Mouse (Mus musculus): ENCODE data around the gene Igsf9. TPM values are rescaled to one million over a fixed set of nuclear protein-coding genes. Genes with fewer than 3 reads are reported as not detected.

The Igsf9 gene
- polyA plus RNA-seq, 1 experiment, result 11.8 TPM

- TF ChIP-seq CTCF (IDR thresholded peaks at IDR 0.05; ENCODE audit: insufficient read depth, low read length), result no peak
- no peak for TF ChIP-seq POLR2A (IDR thresholded peaks at IDR 0.05; ENCODE audit: borderline replicate concordance, extremely low read depth, low read depth, low read length)
- DNase-seq, result peak; percentile 82
- WGBS, result 3% methylated on average over 28 of the region's 28 CpGs
- Histone ChIP-seq H3K4me1 (ENCODE audit: control insufficient read depth, insufficient read depth, low read length) (peaks cover 16% of the 10 kb centered on the region), H3K4me3 (replicated peaks; ENCODE audit: extremely low read depth, low read depth, low read length) (peak within 1 kb of the TSS; percentile 45)
These were observed 39.2 kb downstream of the Igsf9 start, which contains the start of gene Cfap45 for GRCm38 (mm10) chr1:172520576-172521440. TSS of gene Cfap45 (plus strand) at chr1:172520801.

GRCm38 (mm10) chr1:172522524-172522923, 40.9 kb downstream of the Igsf9 start:
- H3K4me3 ChIP-seq (replicated peaks; ENCODE audit: extremely low read depth, low read depth, low read length), result no peak overlapping the region
- WGBS, result 50% methylated on average over 7 of the region's 7 CpGs
- H3K4me1 ChIP-seq (ENCODE audit: control insufficient read depth, insufficient read depth, low read length), result peaks cover 19% of the 10 kb centered on the region
- TF ChIP-seq POLR2A (IDR thresholded peaks at IDR 0.05; ENCODE audit: borderline replicate concordance, extremely low read depth, low read depth, low read length) (no peak), CTCF (IDR thresholded peaks at IDR 0.05; ENCODE audit: insufficient read depth, low read length) (no peak)
- no peak for DNase-seq

- H3K4me3 ChIP-seq (replicated peaks; ENCODE audit: extremely low read depth, low read depth, low read length), result no peak overlapping the region
These were observed 42.1 kb downstream of the Igsf9 start for GRCm38 (mm10) chr1:172523699-172524101.

GRCm38 (mm10) chr1:172525027-172525764, 43.6 kb downstream of the Igsf9 start:
- Histone ChIP-seq H3K4me1 (ENCODE audit: control insufficient read depth, insufficient read depth, low read length) (peaks cover 19% of the 10 kb centered on the region), H3K4me3 (replicated peaks; ENCODE audit: extremely low read depth, low read depth, low read length) (peak overlapping the region; percentile 12)
- TF ChIP-seq POLR2A (IDR thresholded peaks at IDR 0.05; ENCODE audit: borderline replicate concordance, extremely low read depth, low read depth, low read length) (peak; percentile 48; the same call in 1 of the 2 replicates), CTCF (IDR thresholded peaks at IDR 0.05; ENCODE audit: insufficient read depth, low read length) (0 out of 2 replicates have a peak, but pooled peaks have one; percentile 6)
- WGBS, result 11% methylated on average over 15 of the region's 15 CpGs
- DNase-seq, result peak; percentile 59

More at GRCm38 (mm10) chr1:172523699-172524101, 42.1 kb downstream of the Igsf9 start:
- 30% methylated on average over 12 of the region's 12 CpGs for WGBS
- TF ChIP-seq POLR2A (IDR thresholded peaks at IDR 0.05; ENCODE audit: borderline replicate concordance, extremely low read depth, low read depth, low read length), result no peak
- no peak for TF ChIP-seq CTCF (IDR thresholded peaks at IDR 0.05; ENCODE audit: insufficient read depth, low read length)
- no peak for DNase-seq
- peaks cover 19% of the 10 kb centered on the region for H3K4me1 ChIP-seq (ENCODE audit: control insufficient read depth, insufficient read depth, low read length)

GRCm38 (mm10) chr1:172525971-172526370, 44.4 kb downstream of the Igsf9 start:
- DNase-seq, result no peak
- peaks cover 15% of the 10 kb centered on the region for H3K4me1 ChIP-seq (ENCODE audit: control insufficient read depth, insufficient read depth, low read length)
- TF ChIP-seq CTCF (IDR thresholded peaks at IDR 0.05; ENCODE audit: insufficient read depth, low read length) (no peak), POLR2A (IDR thresholded peaks at IDR 0.05; ENCODE audit: borderline replicate concordance, extremely low read depth, low read depth, low read length) (no peak)
- 23% methylated on average over 7 of the region's 7 CpGs for WGBS
- H3K4me3 ChIP-seq (replicated peaks; ENCODE audit: extremely low read depth, low read depth, low read length), result no peak overlapping the region

GRCm38 (mm10) chr1:172526380-172527081, 44.9 kb downstream of the Igsf9 start:
- H3K4me1 ChIP-seq (ENCODE audit: control insufficient read depth, insufficient read depth, low read length), result peaks cover 15% of the 10 kb centered on the region
- WGBS, result 20% methylated on average over 23 of the region's 23 CpGs
- TF ChIP-seq CTCF (IDR thresholded peaks at IDR 0.05; ENCODE audit: insufficient read depth, low read length), result no peak
- peak; percentile 71; the same call in 1 of the 2 replicates for TF ChIP-seq POLR2A (IDR thresholded peaks at IDR 0.05; ENCODE audit: borderline replicate concordance, extremely low read depth, low read depth, low read length)
- no peak for DNase-seq
- H3K4me3 ChIP-seq (replicated peaks; ENCODE audit: extremely low read depth, low read depth, low read length), result peak overlapping the region; percentile 7

- DNase-seq, result no peak
- TF ChIP-seq CTCF (IDR thresholded peaks at IDR 0.05; ENCODE audit: insufficient read depth, low read length) (no peak), POLR2A (IDR thresholded peaks at IDR 0.05; ENCODE audit: borderline replicate concordance, extremely low read depth, low read depth, low read length) (no peak)
- 92% methylated on average over 10 of the region's 10 CpGs for WGBS
- Histone ChIP-seq H3K4me1 (ENCODE audit: control insufficient read depth, insufficient read depth, low read length) (peaks cover 15% of the 10 kb centered on the region), H3K4me3 (replicated peaks; ENCODE audit: extremely low read depth, low read depth, low read length) (no peak overlapping the region)
These were observed 45.8 kb downstream of the Igsf9 start for GRCm38 (mm10) chr1:172527431-172527830.

- H3K4me3 ChIP-seq (replicated peaks; ENCODE audit: extremely low read depth, low read depth, low read length), result no peak overlapping the region
- peak; percentile 90 for DNase-seq
- peak; percentile 100 for TF ChIP-seq CTCF (IDR thresholded peaks at IDR 0.05; ENCODE audit: insufficient read depth, low read length)
- TF ChIP-seq POLR2A (IDR thresholded peaks at IDR 0.05; ENCODE audit: borderline replicate concordance, extremely low read depth, low read depth, low read length), result no peak
- 5% methylated on average over 7 of the region's 7 CpGs for WGBS
- peaks cover 13% of the 10 kb centered on the region for H3K4me1 ChIP-seq (ENCODE audit: control insufficient read depth, insufficient read depth, low read length)
These were observed 47.1 kb downstream of the Igsf9 start for GRCm38 (mm10) chr1:172528701-172529100.

Measured in lung, adult 2 months (tissue).